Mouse (Mus musculus): Measurements from ENCODE around the gene Gm17490. TPM values are rescaled to one million over a fixed set of nuclear protein-coding genes. Genes with fewer than 3 reads are reported as not detected.

Gene Gm17490
- polyA plus RNA-seq, 1 experiment from 2014 or later = not detected

GRCm38 (mm10) chr2:11653780-11654179, 27.7 kb upstream of the Gm17490 start:
- Histone ChIP-seq H3K27me3 (no peaks in the 10 kb centered on the region), H3K9me3 (replicated peaks) (no peaks in the 10 kb centered on the region), H3K27ac (no peak overlapping the region), H3K36me3 (no peaks in the 10 kb centered on the region), H3K4me3 (no peak overlapping the region), H3K4me2 (no peak overlapping the region; the same call in 1 of the 2 replicates), H3K4me1 (replicated peaks) (0 out of 2 replicates have a peak, but pooled peaks cover 3% of the 10 kb centered on the region), H3K9ac (no peak overlapping the region)
- no peak for ATAC-seq (replicated peaks; ENCODE audit: insufficient number of reproducible peaks, insufficient read depth, low FRiP score, low read depth)
- WGBS = 69% methylated on average over 5 of the region's 5 CpGs

GRCm38 (mm10) chr2:11653330-11653729, 27.3 kb upstream of the Gm17490 start:
- no peak overlapping the region for H3K27ac ChIP-seq
- H3K4me1 ChIP-seq (replicated peaks) = 0 out of 2 replicates have a peak, but pooled peaks cover 3% of the 10 kb centered on the region
- no peak overlapping the region for H3K4me3 ChIP-seq
- WGBS = 38% methylated on average over 6 of the region's 6 CpGs
- no peak overlapping the region for H3K9ac ChIP-seq
- H3K9me3 ChIP-seq (replicated peaks) = no peaks in the 10 kb centered on the region
- ATAC-seq (replicated peaks; ENCODE audit: insufficient number of reproducible peaks, insufficient read depth, low FRiP score, low read depth) = no peak
- H3K36me3 ChIP-seq = no peaks in the 10 kb centered on the region
- no peak overlapping the region; the same call in 1 of the 2 replicates for H3K4me2 ChIP-seq
- H3K27me3 ChIP-seq = no peaks in the 10 kb centered on the region

- ATAC-seq (replicated peaks; ENCODE audit: insufficient number of reproducible peaks, insufficient read depth, low FRiP score, low read depth) = no peak
- no peak overlapping the region for H3K9ac ChIP-seq
- H3K4me2 ChIP-seq = no peak overlapping the region
- no peak overlapping the region for H3K4me3 ChIP-seq
- H3K36me3 ChIP-seq = no peaks in the 10 kb centered on the region
- WGBS = 45% methylated on average over 2 of the region's 2 CpGs
- H3K27ac ChIP-seq = no peak overlapping the region
- no peaks in the 10 kb centered on the region for H3K9me3 ChIP-seq (replicated peaks)
- H3K4me1 ChIP-seq (replicated peaks) = 0 out of 2 replicates have a peak, but pooled peaks cover 3% of the 10 kb centered on the region
- no peaks in the 10 kb centered on the region for H3K27me3 ChIP-seq
These were observed 26.7 kb upstream of the Gm17490 start for GRCm38 (mm10) chr2:11652780-11653179.

GRCm38 (mm10) chr2:11652196-11652595, 26.1 kb upstream of the Gm17490 start:
- Histone ChIP-seq H3K36me3 (no peaks in the 10 kb centered on the region), H3K4me2 (no peak overlapping the region), H3K27me3 (no peaks in the 10 kb centered on the region), H3K27ac (no peak overlapping the region), H3K9ac (no peak overlapping the region), H3K9me3 (replicated peaks) (no peaks in the 10 kb centered on the region), H3K4me1 (replicated peaks) (0 out of 2 replicates have a peak, but pooled peaks cover 3% of the 10 kb centered on the region), H3K4me3 (no peak overlapping the region)
- whole genome bisulfite sequencing = 74% methylated on average over 3 of the region's 3 CpGs
- no peak for ATAC-seq (replicated peaks; ENCODE audit: insufficient number of reproducible peaks, insufficient read depth, low FRiP score, low read depth)

GRCm38 (mm10) chr2:11651476-11651875, 25.4 kb upstream of the Gm17490 start:
- Histone ChIP-seq H3K4me2 (no peak overlapping the region), H3K4me3 (no peak overlapping the region), H3K4me1 (replicated peaks) (0 out of 2 replicates have a peak, but pooled peaks cover 3% of the 10 kb centered on the region), H3K27me3 (no peaks in the 10 kb centered on the region), H3K36me3 (no peaks in the 10 kb centered on the region), H3K27ac (no peak overlapping the region), H3K9ac (no peak overlapping the region), H3K9me3 (replicated peaks) (no peaks in the 10 kb centered on the region)
- 37% methylated on average over 3 of the region's 3 CpGs for WGBS
- no peak for ATAC-seq (replicated peaks; ENCODE audit: insufficient number of reproducible peaks, insufficient read depth, low FRiP score, low read depth)

GRCm38 (mm10) chr2:11645297-11645696, 19.2 kb upstream of the Gm17490 start:
- Histone ChIP-seq H3K27ac (no peak overlapping the region), H3K9ac (no peak overlapping the region), H3K27me3 (no peaks in the 10 kb centered on the region), H3K36me3 (no peaks in the 10 kb centered on the region), H3K4me1 (replicated peaks) (no peaks in the 10 kb centered on the region), H3K9me3 (replicated peaks) (no peaks in the 10 kb centered on the region), H3K4me2 (no peak overlapping the region), H3K4me3 (no peak overlapping the region)
- WGBS = 71% methylated on average over 2 of the region's 2 CpGs
- no peak for ATAC-seq (replicated peaks; ENCODE audit: insufficient number of reproducible peaks, insufficient read depth, low FRiP score, low read depth)

GRCm38 (mm10) chr2:11644057-11644456, 18.0 kb upstream of the Gm17490 start:
- whole genome bisulfite sequencing = 72% methylated on average over 1 of the region's 1 CpGs
- Histone ChIP-seq H3K36me3 (no peaks in the 10 kb centered on the region), H3K4me2 (no peak overlapping the region), H3K9ac (no peak overlapping the region), H3K9me3 (replicated peaks) (no peaks in the 10 kb centered on the region), H3K4me3 (no peak overlapping the region), H3K27me3 (no peaks in the 10 kb centered on the region), H3K4me1 (replicated peaks) (no peaks in the 10 kb centered on the region), H3K27ac (no peak overlapping the region)
- ATAC-seq (replicated peaks; ENCODE audit: insufficient number of reproducible peaks, insufficient read depth, low FRiP score, low read depth) = no peak

GRCm38 (mm10) chr2:11642451-11642941, 16.4 kb upstream of the Gm17490 start, which contains the start of gene Il2ra:
Gene Il2ra (plus strand): TSS chr2:11642807.
- ATAC-seq (replicated peaks; ENCODE audit: insufficient number of reproducible peaks, insufficient read depth, low FRiP score, low read depth) = 0 out of 2 replicates have a peak, but pooled peaks have one; percentile 31
- 74% methylated on average over 3 of the region's 3 CpGs for whole genome bisulfite sequencing
- no peak within 1 kb of the TSS for H3K9ac ChIP-seq
- no peak within 1 kb of the TSS for H3K27ac ChIP-seq
- H3K9me3 ChIP-seq (replicated peaks) = no peaks in the 10 kb centered on the region
- no peak within 1 kb of the TSS for H3K4me3 ChIP-seq
- H3K36me3 ChIP-seq = no peaks in the 10 kb centered on the region
- H3K4me1 ChIP-seq (replicated peaks) = no peaks in the 10 kb centered on the region
- H3K27me3 ChIP-seq = no peaks in the 10 kb centered on the region
- H3K4me2 ChIP-seq = no peak within 1 kb of the TSS

- Histone ChIP-seq H3K9ac (no peak overlapping the region), H3K36me3 (no peaks in the 10 kb centered on the region), H3K9me3 (replicated peaks) (no peaks in the 10 kb centered on the region), H3K4me1 (replicated peaks) (no peaks in the 10 kb centered on the region), H3K4me2 (no peak overlapping the region), H3K27me3 (no peaks in the 10 kb centered on the region), H3K27ac (no peak overlapping the region; the same call in 1 of the 2 replicates), H3K4me3 (no peak overlapping the region)
- 31% methylated on average over 1 of the region's 1 CpGs for WGBS
- ATAC-seq (replicated peaks; ENCODE audit: insufficient number of reproducible peaks, insufficient read depth, low FRiP score, low read depth) = no peak
These were observed 11.1 kb upstream of the Gm17490 start for GRCm38 (mm10) chr2:11637115-11637514.

- Histone ChIP-seq H3K4me1 (replicated peaks) (no peaks in the 10 kb centered on the region), H3K9ac (no peak overlapping the region), H3K4me2 (no peak overlapping the region), H3K9me3 (replicated peaks) (no peaks in the 10 kb centered on the region), H3K36me3 (no peaks in the 10 kb centered on the region), H3K4me3 (no peak overlapping the region), H3K27ac (no peak overlapping the region; the same call in 1 of the 2 replicates), H3K27me3 (no peaks in the 10 kb centered on the region)
- no peak for ATAC-seq (replicated peaks; ENCODE audit: insufficient number of reproducible peaks, insufficient read depth, low FRiP score, low read depth)
- 63% methylated on average over 3 of the region's 3 CpGs for WGBS
These were observed 10.0 kb upstream of the Gm17490 start for GRCm38 (mm10) chr2:11636138-11636480.

- H3K4me1 ChIP-seq (replicated peaks) = no peaks in the 10 kb centered on the region
- H3K36me3 ChIP-seq = no peaks in the 10 kb centered on the region
- no peak overlapping the region for H3K9ac ChIP-seq
- no peak overlapping the region; the same call in 1 of the 2 replicates for H3K27ac ChIP-seq
- no peaks in the 10 kb centered on the region for H3K27me3 ChIP-seq
- ATAC-seq (replicated peaks; ENCODE audit: insufficient number of reproducible peaks, insufficient read depth, low FRiP score, low read depth) = no peak
- WGBS = 78% methylated on average over 5 of the region's 5 CpGs
- H3K4me3 ChIP-seq = no peak overlapping the region
- H3K9me3 ChIP-seq (replicated peaks) = no peaks in the 10 kb centered on the region
- H3K4me2 ChIP-seq = no peak overlapping the region
These were observed 9.5 kb upstream of the Gm17490 start for GRCm38 (mm10) chr2:11635471-11636137.

- no peaks in the 10 kb centered on the region for H3K36me3 ChIP-seq
- 70% methylated on average over 6 of the region's 6 CpGs for WGBS
- no peaks in the 10 kb centered on the region for H3K4me1 ChIP-seq (replicated peaks)
- no peaks in the 10 kb centered on the region for H3K9me3 ChIP-seq (replicated peaks)
- no peak overlapping the region for H3K4me3 ChIP-seq
- H3K27me3 ChIP-seq = no peaks in the 10 kb centered on the region
- no peak overlapping the region for H3K9ac ChIP-seq
- no peak for ATAC-seq (replicated peaks; ENCODE audit: insufficient number of reproducible peaks, insufficient read depth, low FRiP score, low read depth)
- H3K4me2 ChIP-seq = no peak overlapping the region
- no peak overlapping the region for H3K27ac ChIP-seq
These were observed 9.0 kb upstream of the Gm17490 start for GRCm38 (mm10) chr2:11635035-11635434.

Data from heart, embryonic 15.5 days (tissue).